Mouse (Mus musculus) C2C12 (cell line): Measurements from ENCODE around the gene 4921524J17Rik. TPM values are rescaled to one million over a fixed set of nuclear protein-coding genes. Genes with fewer than 3 reads are reported as not detected.
A peak's percentile ranks its signal among the peaks of the same experiment; 100 is the strongest.

ENCODE experiments used
- H3K27me3 ChIP-seq: one replicate; pipeline ENCODE4 v1.6.1; 2011; ENCODE audit not compliant: control insufficient read depth, insufficient read depth, insufficient read length
- H3K36me3 ChIP-seq: one replicate; pipeline ENCODE4 v1.6.1; 2011; ENCODE audit not compliant: control insufficient read depth, insufficient read depth
- H3K4me3 ChIP-seq: one replicate; pipeline ENCODE4 v1.5.1; 2011; ENCODE audit warnings: mild to moderate bottlenecking, control low read depth; ENCODE audit not compliant: poor library complexity, insufficient read depth, severe bottlenecking
- H3K79me2 ChIP-seq: one replicate; pipeline ENCODE4 v1.6.1; 2011; ENCODE audit not compliant: control insufficient read depth, insufficient read depth
- H3K79me3 ChIP-seq: one replicate; pipeline ENCODE4 v1.6.1; 2011; ENCODE audit warnings: low read depth, control low read depth
- H3ac ChIP-seq: one replicate; pipeline ENCODE3; 2011; ENCODE audit warnings: low read depth; ENCODE audit not compliant: control insufficient read depth, insufficient read length
- CEBPB ChIP-seq: IDR thresholded peaks from one replicate; pipeline ENCODE4 v1.6.1; 2011; ENCODE audit warnings: low read depth, mild to moderate bottlenecking, control low read depth, moderate library complexity
- CTCF ChIP-seq: IDR thresholded peaks from one replicate; pipeline ENCODE4 v1.5.1; 2011; ENCODE audit not compliant: control insufficient read depth, insufficient read depth, insufficient read length
- FOSL1 ChIP-seq: IDR thresholded peaks from one replicate; pipeline ENCODE4 v1.8.0; 2011; ENCODE audit warnings: mild to moderate bottlenecking, low read length; ENCODE audit not compliant: poor library complexity, insufficient read depth, severe bottlenecking
- MAX ChIP-seq: IDR thresholded peaks from one replicate; pipeline ENCODE4 v1.6.1; 2011; ENCODE audit warnings: mild to moderate bottlenecking, control low read depth
- MYOD1 ChIP-seq: IDR thresholded peaks from one replicate; pipeline ENCODE4 v1.6.1; 2011; ENCODE audit warnings: low read depth; ENCODE audit not compliant: control insufficient read depth, insufficient read length
- MYOG ChIP-seq: IDR thresholded peaks from one replicate; pipeline ENCODE4 v1.6.1; 2011; ENCODE audit not compliant: control insufficient read depth, insufficient read length; ENCODE audit errors: extremely low read depth
- USF1 ChIP-seq: IDR thresholded peaks from one replicate; pipeline ENCODE4 v1.6.1; 2011; ENCODE audit warnings: low read depth, mild to moderate bottlenecking, control low read depth, moderate library complexity
- polyA plus RNA-seq: library from polyadenylated mRNA; unstranded; fragments of >200 nt; fragmentation: generic; extraction: Trizol; gene quantifications from one replicate; pipeline ENCODE4 v1.2.1, GENCODE M21; 2012; ENCODE audit warnings: missing spikeins

Gene 4921524J17Rik
- polyA plus RNA-seq, 1 experiment, result 5.3 TPM

DNA sequence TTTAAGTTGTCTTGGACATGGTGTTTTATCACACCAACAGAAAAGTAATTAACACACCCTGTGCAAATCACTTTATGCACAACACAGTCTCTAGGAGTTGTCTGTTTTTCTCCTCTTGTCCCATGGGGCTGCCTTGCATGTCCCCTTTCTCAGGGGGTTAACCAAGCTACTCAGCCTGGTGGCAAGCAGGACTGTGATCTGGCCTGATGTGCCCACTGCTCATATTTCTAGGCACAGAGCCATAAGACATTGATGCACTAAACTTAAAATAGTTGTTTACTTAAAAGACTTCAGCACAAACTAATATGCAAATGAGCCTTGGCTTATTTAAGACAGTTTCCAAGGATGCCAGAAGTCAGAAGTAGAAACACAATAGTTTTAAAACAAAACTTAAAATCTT, 31.7 kb upstream of the 4921524J17Rik start:
- Histone ChIP-seq H3K36me3 (no peaks in the 10 kb centered on the region), H3K27me3 (no peaks in the 10 kb centered on the region)

DNA sequence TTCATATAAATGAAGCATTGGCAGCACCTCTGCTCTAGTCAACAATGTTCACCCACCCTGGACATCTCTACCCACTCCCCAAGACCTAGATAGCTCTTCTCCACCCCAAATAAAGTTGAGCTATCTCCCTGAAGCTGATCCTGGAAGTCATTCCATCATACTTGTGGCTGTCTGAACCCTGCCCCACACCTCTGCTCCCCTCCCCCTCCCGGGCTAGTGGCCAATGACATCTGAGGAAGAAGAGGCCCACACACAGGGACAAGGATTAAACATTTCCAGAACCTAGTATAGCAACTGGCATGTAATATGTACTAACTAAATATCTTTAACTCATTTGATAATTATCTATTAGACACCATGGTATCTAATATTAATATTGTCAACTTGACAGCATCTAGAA, 29.8 kb upstream of the 4921524J17Rik start:
- TF ChIP-seq FOSL1 (no peak), MYOG (no peak), CTCF (no peak), MYOD1 (no peak), CEBPB (no peak), USF1 (no peak), MAX (no peak)
- H3K27me3 ChIP-seq, result no peaks in the 10 kb centered on the region
- no peak overlapping the region for H3ac ChIP-seq
- no peaks in the 10 kb centered on the region for H3K79me2 ChIP-seq
- H3K4me3 ChIP-seq, result no peak overlapping the region
- no peaks in the 10 kb centered on the region for H3K36me3 ChIP-seq
- no peaks in the 10 kb centered on the region for H3K79me3 ChIP-seq

More for the DNA sequence above, 31.7 kb upstream of the 4921524J17Rik start:
- TF ChIP-seq CEBPB (no peak), CTCF (no peak), FOSL1 (no peak)
- no peaks in the 10 kb centered on the region for H3K79me2 ChIP-seq
- H3K79me3 ChIP-seq, result no peaks in the 10 kb centered on the region
- no peak overlapping the region for H3ac ChIP-seq
- no peak overlapping the region for H3K4me3 ChIP-seq

DNA sequence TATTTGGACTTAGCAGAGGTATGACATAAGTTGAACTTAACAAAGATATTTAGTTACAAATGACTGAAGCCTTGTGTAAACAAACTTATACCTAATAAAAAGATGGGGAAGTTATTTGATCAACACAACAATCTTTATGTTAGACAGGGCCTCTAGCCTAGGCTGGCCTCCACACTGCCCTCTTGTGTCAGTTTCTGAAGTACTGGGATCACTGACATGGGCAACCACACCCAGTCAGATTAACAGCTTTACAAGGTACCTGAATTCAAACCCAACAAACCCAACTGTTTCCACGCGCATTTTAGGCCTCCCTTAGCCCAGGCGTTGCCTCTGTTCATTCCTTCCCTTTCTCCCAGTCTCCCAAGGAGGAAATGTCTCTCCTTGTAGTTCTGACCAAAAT, 28.7 kb upstream of the 4921524J17Rik start:
- H3K79me2 ChIP-seq, result no peaks in the 10 kb centered on the region
- H3K4me3 ChIP-seq, result no peak overlapping the region
- H3K27me3 ChIP-seq, result no peaks in the 10 kb centered on the region
- no peaks in the 10 kb centered on the region for H3K79me3 ChIP-seq
- TF ChIP-seq CTCF (no peak), CEBPB (no peak), MYOD1 (no peak)
- no peaks in the 10 kb centered on the region for H3K36me3 ChIP-seq
- H3ac ChIP-seq, result no peak overlapping the region

DNA sequence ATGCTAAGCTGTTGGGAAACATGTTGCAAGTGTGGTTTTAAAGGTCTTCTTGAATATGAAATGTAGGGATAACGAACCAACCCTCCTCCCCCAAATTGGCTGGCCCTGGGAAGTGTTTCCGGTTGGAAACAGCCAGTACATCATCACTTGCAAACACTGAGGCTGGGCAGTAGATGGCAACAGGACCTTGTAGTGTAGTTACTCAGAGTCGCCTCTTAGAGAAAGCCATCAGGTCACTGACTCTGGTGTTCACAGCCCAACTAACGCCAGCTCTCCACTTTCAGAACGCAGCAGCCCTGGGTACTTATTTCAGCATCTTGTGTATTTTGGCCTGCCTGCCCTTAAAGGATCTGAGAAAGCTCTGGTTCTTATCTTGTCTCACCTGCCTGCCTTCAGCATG, 28.2 kb upstream of the 4921524J17Rik start:
- no peaks in the 10 kb centered on the region for H3K79me3 ChIP-seq
- no peak overlapping the region for H3ac ChIP-seq
- TF ChIP-seq MYOG, result no peak
- no peak for TF ChIP-seq MAX
- no peak for TF ChIP-seq MYOD1
- no peak for TF ChIP-seq USF1
- peak; percentile 49 for TF ChIP-seq CTCF
- H3K27me3 ChIP-seq, result no peaks in the 10 kb centered on the region
- no peaks in the 10 kb centered on the region for H3K36me3 ChIP-seq
- H3K79me2 ChIP-seq, result no peaks in the 10 kb centered on the region
- no peak overlapping the region for H3K4me3 ChIP-seq

DNA sequence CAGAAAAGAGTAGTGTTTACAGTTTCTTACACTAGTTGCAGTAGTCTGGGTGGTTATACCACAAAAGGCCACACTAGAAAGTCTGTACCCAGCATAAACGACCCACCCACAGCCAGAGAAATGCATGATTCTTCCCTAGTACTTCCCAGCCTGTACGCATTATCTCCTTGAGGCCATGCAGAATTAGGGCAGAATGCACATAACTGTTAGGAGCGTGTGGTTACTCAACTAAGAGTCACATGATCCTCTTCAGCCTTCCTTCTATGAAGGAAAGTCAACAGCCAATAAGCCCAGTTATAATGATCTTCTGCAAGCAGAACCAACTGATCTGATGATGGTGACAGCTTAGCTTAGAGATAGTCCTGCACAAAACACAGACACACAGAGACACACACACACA, 26.9 kb upstream of the 4921524J17Rik start:
- Histone ChIP-seq H3K36me3 (no peaks in the 10 kb centered on the region), H3K79me3 (no peaks in the 10 kb centered on the region), H3K27me3 (peaks cover 4% of the 10 kb centered on the region), H3K79me2 (no peaks in the 10 kb centered on the region), H3K4me3 (no peak overlapping the region), H3ac (no peak overlapping the region)
- TF ChIP-seq CTCF (no peak), MAX (no peak), MYOG (no peak), USF1 (no peak), CEBPB (no peak)

DNA sequence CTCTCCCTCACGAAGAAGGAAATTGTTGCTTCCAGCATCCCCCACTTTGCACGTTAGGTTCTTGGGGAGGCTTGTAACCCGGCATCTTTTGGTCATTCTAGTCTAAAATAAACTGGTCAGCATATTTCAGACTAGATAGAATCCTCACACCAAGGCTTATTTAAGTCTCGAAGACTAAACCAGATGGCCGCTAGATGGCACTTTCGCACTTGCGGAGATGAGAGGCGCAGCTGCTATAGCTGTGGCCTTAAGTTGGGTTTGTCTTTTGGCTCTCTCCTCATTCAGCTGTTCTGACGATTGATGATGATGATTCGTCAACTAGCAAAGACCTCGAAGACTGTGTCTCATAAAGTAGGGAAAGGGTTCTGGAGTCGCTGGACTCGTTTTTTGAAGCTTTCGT, 23.9 kb upstream of the 4921524J17Rik start:
- Histone ChIP-seq H3K79me2 (no peaks in the 10 kb centered on the region), H3K27me3 (peaks cover 4% of the 10 kb centered on the region), H3K4me3 (no peak overlapping the region), H3ac (no peak overlapping the region), H3K79me3 (no peaks in the 10 kb centered on the region), H3K36me3 (no peaks in the 10 kb centered on the region)
- TF ChIP-seq CTCF (peak; percentile 45), MYOD1 (peak; percentile 55), FOSL1 (no peak)

DNA sequence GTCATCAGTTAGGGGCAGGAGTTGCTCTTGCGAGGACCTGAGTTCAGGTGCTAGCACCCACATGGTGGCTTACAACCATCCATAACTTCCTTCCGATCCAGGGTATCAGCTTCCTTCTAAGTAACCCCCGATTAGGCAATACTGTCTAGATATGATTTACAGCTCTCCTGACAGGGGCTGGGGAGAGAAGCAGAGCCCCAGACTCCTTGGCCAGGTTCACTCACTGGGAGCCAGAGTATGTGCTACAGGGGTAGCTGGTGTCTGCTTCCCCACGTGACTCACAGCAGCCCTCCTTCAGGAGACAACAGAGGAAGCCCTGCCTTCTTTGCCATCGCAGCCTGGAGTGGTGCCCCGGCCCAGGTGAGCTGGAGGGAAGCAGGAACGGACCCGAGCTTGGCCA, 22.1 kb upstream of the 4921524J17Rik start:
- Histone ChIP-seq H3K36me3 (no peaks in the 10 kb centered on the region), H3K4me3 (no peak overlapping the region), H3K79me3 (no peaks in the 10 kb centered on the region), H3K27me3 (peaks cover 4% of the 10 kb centered on the region), H3ac (no peak overlapping the region), H3K79me2 (no peaks in the 10 kb centered on the region)
- TF ChIP-seq MYOG, result no peak
- no peak for TF ChIP-seq MAX
- TF ChIP-seq FOSL1, result no peak
- TF ChIP-seq USF1, result no peak
- TF ChIP-seq MYOD1, result no peak
- TF ChIP-seq CEBPB, result no peak
- TF ChIP-seq CTCF, result no peak
